ENCODE assay signal across 26 mouse cellular contexts in the genomic region with DNA sequence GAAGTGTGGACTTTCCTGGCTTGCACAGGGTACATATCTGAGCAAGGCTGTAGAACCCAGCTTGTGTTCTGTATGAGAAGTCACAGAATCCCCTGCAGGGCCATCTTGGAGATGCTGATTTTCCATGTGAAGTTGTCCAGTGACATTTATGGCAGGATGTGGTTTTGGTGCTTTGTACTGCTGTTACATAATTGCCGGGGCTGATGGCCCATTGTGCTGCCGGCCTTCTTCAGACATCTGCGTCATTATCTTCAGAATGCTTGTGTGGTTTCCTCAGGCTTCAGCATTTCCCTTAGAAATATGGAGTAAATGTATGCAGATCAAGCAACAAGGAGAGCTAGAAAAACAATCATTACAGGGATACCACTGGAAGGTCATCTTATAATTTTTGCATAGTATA.
DNase-seq lines count a peak whose midpoint lies in the region; ATAC-seq and TF ChIP-seq lines count a peak whose summit lies in the region.
"Had no signal": no experiment of that assay in that cellular context is flagged by ENCODE, and none has a peak within 500 bp of the region (broad histone marks: within the 10 kb centered on the region; RNA-seq: fewer than 3 reads in every experiment).

No protein-coding gene starts in this region.

- TF ChIP-seq CTCF in C2C12 (IDR thresholded peaks at IDR 0.05; ENCODE audit: control insufficient read depth, insufficient read depth, insufficient read length), result no peak

- DNase-seq in layer of hippocampus, postnatal 25 days (ENCODE audit: extremely low spot score in 1 of 2, low spot score in 1 of 2), result no peak
- DNase-seq in spleen, postnatal 10 days (ENCODE audit: low spot score in 2 of 2), result no peak
- DNase-seq in adrenal gland, postnatal 36 days, result no peak
- DNase-seq: adrenal gland, postnatal 10 days; B cell, adult 2 months; cerebellum, adult 11-12 months; cerebellum, adult 9-11 months; gastrocnemius, postnatal 36 days; heart, adult 2 months; heart, postnatal 14 days; kidney, adult 18-20 months; kidney, postnatal 25 days; right cerebral cortex, adult 18-20 months; spleen, adult 18-20 months; thymus, adult 18-20 months had no signal

- peaks cover 53% of the 10 kb centered on the region for H3K4me1 ChIP-seq in megakaryocyte, embryonic 14.5 days
- H3K4me1 ChIP-seq: kidney, embryonic 15.5 days; limb, embryonic 13.5 days; lung, embryonic 15.5 days had no signal

- H3K79me3 ChIP-seq in C2C12 (ENCODE audit: low read depth), result no peaks in the 10 kb centered on the region

- H3K27me3 ChIP-seq in megakaryocyte, embryonic 14.5 days (replicated peaks), result peaks cover 8% of the 10 kb centered on the region
- H3K27me3 ChIP-seq in C2C12 (ENCODE audit: control insufficient read depth, insufficient read depth, insufficient read length), result no peaks in the 10 kb centered on the region
- H3K27me3 ChIP-seq: kidney, embryonic 15.5 days; limb, embryonic 13.5 days; lung, embryonic 15.5 days; midbrain, embryonic 13.5 days had no signal

- H3K79me2 ChIP-seq in C2C12 (ENCODE audit: control insufficient read depth, insufficient read depth), result no peaks in the 10 kb centered on the region

- no peak for ATAC-seq in megakaryocyte, adult 5-6 weeks (ENCODE audit: poor library complexity, severe bottlenecking)
- ATAC-seq in granulocyte monocyte progenitor cell, adult 5-6 weeks (replicated peaks; ENCODE audit: poor library complexity, severe bottlenecking), result peak; percentile 80
- ATAC-seq: forebrain, embryonic 14.5 days; hindbrain, embryonic 16.5 days; midbrain, embryonic 13.5 days had no signal

- peaks cover 4% of the 10 kb centered on the region for H3K9me3 ChIP-seq in megakaryocyte, embryonic 14.5 days
- H3K9me3 ChIP-seq: kidney, embryonic 15.5 days; limb, embryonic 13.5 days; lung, embryonic 15.5 days; midbrain, embryonic 13.5 days had no signal

- H3K4me3 ChIP-seq in megakaryocyte, embryonic 14.5 days (replicated peaks), result peak overlapping the region; percentile 70
- H3K4me3 ChIP-seq in C2C12 (ENCODE audit: insufficient read depth, poor library complexity, severe bottlenecking), result no peak overlapping the region
- H3K4me3 ChIP-seq: heart, adult 2 months; kidney, embryonic 15.5 days; limb, embryonic 13.5 days; lung, embryonic 15.5 days; midbrain, embryonic 13.5 days had no signal

- no peaks in the 10 kb centered on the region for H3K36me3 ChIP-seq in megakaryocyte, embryonic 14.5 days (replicated peaks; ENCODE audit: low read length)
- H3K36me3 ChIP-seq in C2C12 (ENCODE audit: control insufficient read depth, insufficient read depth), result no peaks in the 10 kb centered on the region
- H3K36me3 ChIP-seq: G1E; kidney, embryonic 15.5 days; limb, embryonic 13.5 days; lung, embryonic 15.5 days; midbrain, embryonic 13.5 days had no signal

- no peak overlapping the region for H3ac ChIP-seq in C2C12 (ENCODE audit: control insufficient read depth, insufficient read length, low read depth)

TF ChIP-seq in C2C12, 6 proteins besides CTCF, POLR2A, EP300 and RAD21:
- peak; percentile 12 for TF ChIP-seq MYOD1 (IDR thresholded peaks at IDR 0.05; ENCODE audit: control insufficient read depth, insufficient read length, low read depth)
- no peak for TF ChIP-seq MYOG (IDR thresholded peaks at IDR 0.05; ENCODE audit: control insufficient read depth, extremely low read depth, insufficient read length)
- no peak for TF ChIP-seq USF1 (IDR thresholded peaks at IDR 0.05; ENCODE audit: low read depth)
- peak; percentile 63 for TF ChIP-seq CEBPB (IDR thresholded peaks at IDR 0.05; ENCODE audit: low read depth)
- TF ChIP-seq FOSL1 (IDR thresholded peaks at IDR 0.05; ENCODE audit: insufficient read depth, low read length, poor library complexity, severe bottlenecking), result no peak
- no peak for TF ChIP-seq MAX (IDR thresholded peaks at IDR 0.05)
TF ChIP-seq in C2C12: peak in this region for 2.
